Mouse (Mus musculus) cerebellum, postnatal 14 days (tissue): ENCODE data around the gene Ttll3.
A peak's percentile ranks its signal among the peaks of the same experiment; 100 is the strongest.

Experiments used
- DNase-seq, 2 experiments: peaks; one replicate each; pipeline ENCODE4 v3.0.0; 2021; ENCODE audit warnings: mixed read lengths in 2 of 2

Ttll3 gene

DNA sequence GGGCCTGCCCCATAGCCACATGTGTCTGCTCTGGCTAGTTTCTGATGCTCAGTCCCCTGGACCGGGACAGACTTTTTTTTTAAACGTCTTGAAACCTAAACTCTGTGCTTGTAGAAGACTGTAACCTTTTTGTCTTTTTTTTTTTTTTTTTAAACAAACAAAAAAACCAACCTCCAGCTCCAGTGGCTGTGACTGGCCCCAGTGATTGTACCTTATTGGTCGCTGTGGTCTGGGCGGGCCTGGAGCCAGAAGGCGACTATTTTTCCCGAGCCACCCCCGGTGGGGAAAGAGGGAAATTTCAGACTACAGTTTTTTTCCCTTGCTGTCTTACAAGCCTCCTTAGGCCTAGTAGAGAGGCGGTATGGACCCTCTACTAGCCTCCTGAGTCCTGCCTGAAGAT is at the start of gene Ttll3:
Ttll3 (plus strand) TSS at position 301 of the 400 bp plus-strand sequence.
- DNase-seq = no peak

DNA sequence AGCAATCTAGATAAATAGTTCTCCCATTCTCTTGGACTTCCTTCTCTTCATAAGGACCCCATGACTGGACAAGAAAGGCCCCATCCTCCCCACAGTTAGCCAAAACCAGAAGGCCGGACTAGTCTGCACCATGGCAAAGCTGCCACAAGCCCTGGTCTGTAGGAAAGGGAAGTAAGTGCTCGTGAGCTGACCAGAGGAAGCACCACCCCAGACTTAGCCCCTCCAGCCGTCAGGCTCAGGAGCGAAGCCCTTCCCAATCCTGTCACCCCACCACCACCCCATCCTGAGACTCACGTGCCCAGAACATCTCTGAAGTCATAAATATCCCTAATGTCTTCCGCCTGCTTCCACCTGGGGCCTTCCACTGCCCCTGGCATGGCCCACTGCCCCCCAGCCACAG is 47.5 kb upstream of the Ttll3 start:
- DNase-seq = no peak

DNA sequence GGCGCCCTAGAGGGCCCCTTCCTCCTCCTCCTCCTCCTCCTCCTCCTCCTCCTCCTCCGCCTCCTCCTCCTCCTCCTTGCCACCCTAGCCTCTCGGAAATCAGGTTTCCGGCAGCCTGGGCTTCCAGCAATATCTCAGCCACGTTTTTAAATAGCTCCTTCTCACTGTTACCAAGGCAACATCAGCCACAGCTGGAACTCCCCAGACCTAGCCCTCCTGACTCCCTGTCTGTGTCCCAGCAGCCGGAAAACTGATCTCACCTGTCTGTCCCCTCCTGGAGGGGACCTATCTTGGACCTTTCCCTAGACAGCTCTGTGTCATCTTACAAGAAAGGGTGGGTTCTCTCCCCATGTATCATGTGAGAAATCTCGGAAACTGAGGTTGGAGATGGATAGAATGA is 46.8 kb upstream of the Ttll3 start:
- DNase-seq = no peak

DNA sequence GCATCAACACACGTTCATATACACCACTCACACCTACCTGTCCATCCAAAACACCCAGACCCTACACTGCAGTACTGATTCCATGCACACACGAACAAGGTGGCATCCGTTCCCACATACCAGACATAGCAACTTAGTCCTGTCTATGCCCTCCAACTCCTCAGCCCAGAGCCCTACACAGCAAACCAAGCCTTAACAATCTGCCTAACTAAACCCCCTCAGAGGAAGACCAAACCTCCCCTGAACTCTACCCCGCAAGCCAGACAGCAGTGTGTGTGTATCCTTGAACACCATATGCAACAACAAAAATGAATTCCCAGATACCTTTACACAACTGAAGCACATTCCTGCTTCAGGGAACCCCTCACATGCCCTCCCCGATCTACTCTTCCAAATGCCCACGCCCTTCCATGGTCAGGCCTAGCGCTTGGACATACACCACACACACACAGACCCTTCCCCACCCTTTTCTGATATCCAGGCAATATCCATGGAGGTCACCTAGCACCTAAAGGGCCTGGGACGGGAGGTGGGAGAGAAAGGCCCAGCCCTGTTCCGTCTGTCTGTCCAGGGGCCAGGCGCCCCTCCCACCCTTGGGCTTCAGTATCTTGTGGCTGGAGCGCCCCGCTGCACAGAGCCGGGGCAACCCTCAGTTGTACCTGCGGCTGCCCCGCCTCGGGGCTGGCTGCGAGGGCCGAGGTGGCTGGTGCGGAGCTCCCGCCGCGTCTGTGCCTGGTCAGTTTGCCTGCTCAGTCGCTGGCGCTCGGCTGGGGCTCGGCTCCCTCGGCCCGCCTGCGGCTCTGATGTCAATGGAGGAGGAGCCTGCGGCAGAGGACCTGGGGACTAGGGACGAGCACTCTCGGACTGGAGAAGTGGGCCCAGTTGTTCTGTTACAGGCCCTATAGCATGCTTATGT is 45.6 kb upstream of the Ttll3 start, which contains the start of gene Camk1:
Camk1 (minus strand) TSS at position 808 of the 916 bp plus-strand sequence.
- peak; percentile 62 to 75 for DNase-seq

DNA sequence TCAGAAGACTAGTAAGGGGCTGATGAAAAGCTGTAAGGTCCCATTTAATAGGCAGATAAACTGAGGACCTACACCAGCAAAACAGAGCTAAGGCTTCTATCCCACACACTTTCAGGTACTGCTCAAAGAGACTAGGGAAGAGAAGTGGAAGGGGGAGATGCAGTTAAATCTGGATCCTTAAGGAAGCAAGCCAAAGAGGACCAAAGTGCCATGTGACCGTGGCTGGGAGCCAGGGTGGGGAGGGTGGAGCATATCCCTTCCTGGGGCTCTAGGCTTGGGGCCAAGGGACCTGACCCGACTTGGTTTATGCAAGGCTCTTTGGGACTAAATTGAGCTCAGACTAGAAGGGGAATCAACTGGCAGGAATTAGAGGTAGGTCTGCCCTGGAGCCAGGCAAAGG is 44.7 kb upstream of the Ttll3 start:
- peak; percentile 56 to 75 for DNase-seq

DNA sequence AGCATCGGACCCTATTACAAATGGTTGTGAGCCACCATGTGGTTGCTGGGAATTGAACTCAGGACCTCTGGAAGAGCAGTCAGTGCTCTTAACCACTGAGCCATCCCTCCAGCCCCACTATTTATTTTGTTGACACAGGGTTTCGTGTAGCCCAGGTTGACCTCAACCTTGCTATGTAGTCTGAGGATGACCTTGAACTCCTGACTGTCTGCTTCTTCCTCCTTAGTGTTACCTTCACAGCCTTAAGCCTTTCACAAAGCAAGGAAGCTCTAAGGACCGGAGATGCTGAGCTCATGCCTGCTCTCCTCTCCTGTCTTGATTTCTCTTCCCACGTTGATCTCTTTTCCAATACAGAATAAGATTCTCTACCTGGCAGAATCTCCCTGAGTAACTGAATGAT is 42.2 kb upstream of the Ttll3 start:
- DNase-seq = no peak

DNA sequence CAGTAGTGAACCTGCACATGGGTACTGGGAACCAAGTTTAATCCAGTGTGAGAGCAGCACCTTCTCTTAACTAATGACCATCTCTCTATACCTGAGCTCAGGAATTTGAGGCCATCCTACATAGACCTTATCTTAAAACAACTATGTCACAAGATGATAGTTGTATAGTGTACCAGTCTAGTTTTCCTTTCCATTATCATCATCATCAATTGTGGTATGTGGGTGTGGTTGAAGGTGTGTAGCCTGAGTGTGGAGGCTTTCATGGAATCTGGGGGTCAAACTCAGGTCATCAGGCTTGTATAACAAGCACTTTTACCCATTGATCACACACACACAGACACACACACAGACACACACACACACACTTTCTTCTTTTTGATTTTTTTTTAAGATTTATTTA is 38.5 kb upstream of the Ttll3 start:
- DNase-seq = no peak

DNA sequence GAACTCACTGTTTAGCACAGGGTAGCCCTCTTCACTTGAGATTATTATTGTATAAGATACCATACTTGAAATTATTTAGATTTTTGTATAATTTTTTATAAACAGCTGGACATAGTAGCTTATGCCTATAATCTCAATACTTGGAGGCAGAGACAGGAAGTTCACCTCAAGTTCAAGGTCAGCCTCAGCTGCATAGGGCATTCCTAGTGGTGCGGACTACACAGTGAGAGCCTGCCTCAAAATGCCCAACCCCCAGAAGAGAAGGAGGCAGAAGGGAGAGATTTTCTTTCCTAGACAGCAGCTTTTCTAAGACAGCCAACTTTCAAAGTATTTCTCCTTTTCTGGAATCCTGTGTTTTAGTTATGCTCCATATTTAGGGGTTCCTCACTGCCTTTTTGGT is 37.9 kb upstream of the Ttll3 start:
- DNase-seq = no peak

DNA sequence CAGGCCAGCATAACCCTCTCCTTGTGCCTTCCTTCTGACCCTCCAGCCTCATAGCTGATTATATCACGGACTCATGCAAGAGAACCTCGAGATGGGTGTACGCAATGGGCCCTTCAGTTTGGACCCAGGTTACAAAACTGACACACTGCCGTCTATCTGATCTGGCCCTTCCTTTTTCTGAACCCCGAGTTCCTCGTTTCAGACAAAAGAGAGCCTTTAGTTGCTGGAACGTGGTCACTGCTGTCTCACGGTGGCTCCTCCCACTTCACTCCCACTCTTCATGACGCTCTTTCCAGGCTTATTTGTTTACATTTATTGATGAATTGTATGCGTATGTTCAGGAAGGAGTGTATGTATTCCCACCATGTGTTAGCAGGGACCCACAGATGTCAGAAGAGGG is 37.4 kb upstream of the Ttll3 start:
- no peak for DNase-seq

DNA sequence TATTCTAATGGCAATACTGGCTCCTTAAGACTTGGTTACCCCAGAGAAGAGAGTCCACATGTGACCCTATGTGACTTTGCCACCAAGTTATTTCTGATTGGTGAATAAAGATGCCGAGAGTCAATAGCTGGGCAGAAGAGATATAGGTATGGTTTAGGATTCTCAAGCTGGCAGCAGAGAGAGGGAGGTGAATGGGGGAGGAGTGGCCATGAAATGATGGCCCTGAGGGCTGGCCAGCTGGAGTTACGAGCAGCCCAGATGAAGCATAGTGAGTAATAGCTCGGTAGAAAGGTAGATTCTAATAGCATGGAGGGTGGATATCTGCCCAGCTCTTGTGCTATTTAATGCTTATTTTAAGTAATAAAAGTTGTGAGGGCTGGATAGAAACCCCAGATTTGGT is 36.2 kb upstream of the Ttll3 start:
- DNase-seq = no peak

DNA sequence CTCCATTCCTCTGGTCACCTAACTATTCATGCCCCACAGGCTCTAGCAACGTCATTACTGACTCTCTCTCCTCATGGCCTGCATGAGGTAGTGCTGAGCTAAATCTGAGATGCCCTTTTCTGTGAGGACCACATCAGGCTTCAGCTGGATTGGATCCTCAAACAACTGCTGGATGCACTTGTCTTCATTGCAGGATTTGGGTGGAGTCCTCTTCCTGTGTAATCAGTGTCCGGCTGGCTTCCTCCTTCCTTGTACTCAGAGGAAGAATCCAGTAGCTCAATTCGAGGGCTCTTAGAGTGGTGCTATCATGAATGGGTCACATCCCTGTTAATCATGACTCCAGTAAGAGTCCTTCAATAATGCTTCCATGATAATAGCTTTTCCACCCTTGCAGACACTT is 35.4 kb upstream of the Ttll3 start:
- no peak for DNase-seq

DNA sequence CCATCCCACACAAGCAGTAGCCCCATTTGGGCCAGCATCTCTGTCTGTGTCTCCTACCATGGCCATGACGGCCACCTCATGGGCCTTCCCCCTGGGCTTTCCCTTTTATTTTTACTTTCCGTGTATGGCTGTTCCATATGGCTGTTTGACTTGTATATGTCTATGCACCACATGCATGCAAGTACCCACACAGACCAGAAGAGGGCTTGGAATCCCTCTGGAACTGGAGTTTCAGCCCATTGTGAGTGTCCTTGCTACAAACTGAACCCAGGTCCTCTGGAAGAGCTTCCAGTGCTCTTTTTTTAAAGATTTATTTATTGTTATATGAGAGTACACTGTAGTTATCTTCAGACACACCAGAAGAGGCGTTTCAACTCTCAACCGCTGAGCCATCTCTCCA is 27.6 kb upstream of the Ttll3 start:
- DNase-seq = no peak

DNA sequence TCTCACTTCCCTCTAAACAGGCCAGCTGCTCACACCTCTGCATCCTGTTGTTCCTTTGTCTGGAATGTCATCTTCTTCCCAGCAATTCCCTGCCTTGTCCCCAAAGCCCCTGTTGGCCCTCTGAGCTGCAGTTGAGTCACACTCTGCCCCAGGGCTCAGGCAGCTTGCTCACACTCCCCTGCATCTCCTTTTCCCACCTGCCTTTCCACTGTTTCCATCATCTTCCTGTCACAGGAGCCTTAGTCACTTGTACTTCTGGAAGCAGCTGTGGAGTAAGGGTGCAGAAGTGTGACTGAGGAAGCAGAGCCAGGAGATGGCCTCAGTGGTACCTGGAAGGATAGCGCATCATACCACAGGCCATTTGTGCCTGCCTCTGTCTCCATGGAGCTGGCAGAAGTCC is 26.8 kb upstream of the Ttll3 start:
- DNase-seq = no peak

DNA sequence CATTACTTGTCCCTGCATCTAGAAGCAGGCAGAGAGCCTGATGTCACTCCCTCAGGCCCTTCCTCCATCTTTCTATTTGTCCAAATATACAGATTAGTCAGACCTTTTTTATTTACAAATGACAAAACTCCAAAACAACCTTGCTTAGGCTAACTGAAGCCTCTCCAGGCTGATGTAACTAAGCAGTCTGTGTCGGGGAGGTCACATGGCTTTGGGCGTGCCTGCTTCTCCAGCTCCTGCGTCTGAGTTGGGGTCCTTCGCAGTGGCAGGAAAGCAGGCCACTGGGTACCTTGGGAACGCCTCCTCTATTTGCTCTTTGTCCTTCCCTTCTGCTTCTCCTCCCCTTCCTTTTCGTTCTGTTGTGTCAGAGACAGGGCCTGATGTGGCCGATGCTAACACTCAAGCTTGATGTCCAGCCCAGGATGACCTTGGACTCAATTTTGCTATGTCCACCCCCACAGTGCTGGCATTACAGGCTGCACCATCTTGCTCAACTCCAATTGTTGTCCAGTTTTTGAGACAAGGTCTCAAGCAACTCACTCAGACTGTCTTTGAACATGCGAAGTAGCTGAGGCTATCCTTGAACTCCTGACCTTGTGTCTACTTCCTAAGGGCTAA is 24.4 kb upstream of the Ttll3 start:
- DNase-seq = no peak

DNA sequence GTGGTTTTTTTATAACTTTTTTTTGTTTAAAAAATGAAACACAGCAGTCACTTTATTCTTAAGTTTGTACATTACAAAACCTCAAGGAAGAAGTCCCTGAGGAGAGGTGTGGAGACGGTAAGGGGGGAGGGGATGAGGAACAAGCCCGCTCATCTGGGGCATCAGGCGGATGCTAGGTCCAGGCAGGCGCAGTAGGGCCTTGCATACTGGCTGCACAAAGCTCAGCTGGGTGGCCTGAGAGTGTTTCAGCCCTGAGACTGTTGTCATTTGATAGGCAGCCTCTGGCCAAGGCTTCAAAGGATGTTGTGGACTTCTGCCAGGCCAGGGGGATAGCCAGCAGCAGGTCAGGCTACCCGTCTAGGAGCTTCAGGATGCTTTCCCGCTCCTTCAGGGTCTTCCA is 22.4 kb upstream of the Ttll3 start:
- DNase-seq = no peak

DNA sequence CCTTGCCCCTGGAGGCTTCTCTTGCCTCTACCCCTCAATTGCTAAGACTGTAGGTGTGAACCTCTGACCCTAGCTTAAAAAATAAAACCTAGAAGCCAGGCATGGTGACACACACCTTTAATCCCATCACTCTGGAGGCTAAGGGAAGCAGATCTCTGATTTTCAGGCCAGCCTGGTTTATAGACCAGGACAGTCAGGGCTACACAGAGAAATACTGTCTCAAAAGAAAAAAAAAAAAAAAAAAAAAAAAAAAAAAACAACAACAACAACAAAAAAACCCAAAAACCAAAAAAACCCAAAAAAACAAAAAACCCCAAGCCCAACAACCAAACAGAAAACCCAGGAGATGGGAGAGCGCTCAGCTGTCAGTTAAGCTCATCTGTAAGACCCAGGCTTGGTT is 21.5 kb upstream of the Ttll3 start:
- DNase-seq = no peak

DNA sequence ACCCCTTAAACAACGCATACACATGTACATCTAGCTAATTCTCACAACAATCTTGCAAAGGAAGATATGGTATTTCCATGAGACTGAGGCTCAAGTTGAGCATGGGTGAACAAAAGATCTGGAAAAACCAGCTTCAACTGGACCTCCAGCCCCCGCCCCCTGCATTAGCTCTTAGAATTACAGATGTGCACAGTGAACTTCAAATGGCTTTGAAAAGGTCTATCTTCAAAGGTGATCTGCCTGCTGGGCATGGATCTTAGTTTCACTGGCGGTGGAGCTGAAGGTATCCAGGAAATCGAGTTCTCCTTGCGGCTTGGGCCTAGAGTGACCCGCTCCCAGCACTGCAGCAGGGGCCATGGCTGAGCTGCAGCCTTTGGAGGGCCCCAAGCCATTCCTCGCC is 20.9 kb upstream of the Ttll3 start:
- DNase-seq = no peak

DNA sequence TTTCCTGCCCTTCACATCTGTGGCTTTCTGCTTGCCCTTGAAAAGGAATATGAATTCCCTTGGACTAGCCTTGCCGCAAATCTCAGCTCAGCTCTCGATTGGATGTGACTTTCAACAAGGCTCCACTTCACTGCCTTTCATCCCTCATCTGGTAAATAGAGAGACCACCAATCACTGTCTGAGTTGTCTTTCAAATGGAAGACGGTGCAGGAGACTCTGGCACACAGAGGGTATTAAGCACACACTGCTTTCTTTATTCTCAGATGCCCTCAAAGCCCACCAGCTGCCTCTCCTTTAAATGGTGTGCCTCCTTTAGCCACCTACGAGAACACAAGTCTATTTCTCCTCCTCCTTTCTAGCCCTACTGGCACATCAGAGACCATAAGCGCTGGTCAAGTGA is 20.5 kb upstream of the Ttll3 start:
- DNase-seq = no peak

DNA sequence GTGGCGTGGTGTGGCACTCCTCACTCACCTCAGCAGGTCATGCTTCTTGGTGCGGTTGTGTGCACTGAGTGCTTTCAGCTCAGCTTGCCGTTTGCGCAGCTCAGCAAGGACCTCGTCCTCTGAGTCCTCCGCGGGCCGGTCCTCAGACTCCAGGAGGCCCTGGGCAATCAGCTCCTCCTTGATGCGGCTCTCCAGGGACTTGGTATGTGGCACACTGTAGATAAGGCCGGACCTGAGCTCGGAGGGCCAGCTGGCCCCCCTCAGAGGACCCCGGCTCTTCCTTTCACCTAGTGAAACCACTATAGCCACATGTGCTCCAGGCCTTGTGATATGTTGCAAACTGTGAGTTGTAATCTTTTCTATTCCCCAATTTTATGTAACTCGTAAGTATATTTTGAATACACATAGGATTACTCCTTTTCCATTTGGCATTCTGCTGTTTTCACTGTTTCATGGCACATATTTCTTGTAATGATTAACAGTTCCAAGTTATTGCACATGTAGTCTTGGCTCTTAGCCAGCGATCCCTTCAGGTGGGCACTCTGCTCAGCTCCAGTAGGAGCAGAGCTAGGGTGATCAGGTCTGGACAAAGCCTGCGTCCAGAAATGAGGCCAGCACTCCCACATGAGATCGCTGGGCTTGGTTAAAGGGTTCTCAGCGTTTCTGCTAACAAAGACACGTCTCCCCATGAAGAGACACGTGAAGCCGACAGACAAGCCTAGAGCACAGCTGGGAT is 18.7 kb upstream of the Ttll3 start:
- no peak for DNase-seq

DNA sequence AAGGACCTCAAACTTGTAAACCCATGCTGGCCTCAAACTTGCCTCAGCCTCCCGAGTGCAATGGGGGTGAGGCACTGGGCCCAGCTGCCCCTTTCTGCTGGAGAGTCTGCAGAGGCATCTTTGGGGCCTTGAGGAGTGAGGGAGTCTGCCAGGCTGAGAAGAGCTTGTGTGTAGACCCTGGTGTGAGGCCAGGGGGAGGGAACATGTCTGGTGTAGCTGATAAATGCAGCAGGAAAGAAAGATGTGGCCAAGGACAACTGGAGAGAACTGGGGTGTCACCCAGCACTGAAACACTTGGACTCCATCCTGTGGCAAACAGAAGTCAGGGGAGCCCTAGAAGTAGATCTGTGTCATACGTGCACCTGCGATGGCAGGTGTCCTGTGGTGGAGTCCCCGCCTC is 15.6 kb upstream of the Ttll3 start:
- no peak for DNase-seq

DNA sequence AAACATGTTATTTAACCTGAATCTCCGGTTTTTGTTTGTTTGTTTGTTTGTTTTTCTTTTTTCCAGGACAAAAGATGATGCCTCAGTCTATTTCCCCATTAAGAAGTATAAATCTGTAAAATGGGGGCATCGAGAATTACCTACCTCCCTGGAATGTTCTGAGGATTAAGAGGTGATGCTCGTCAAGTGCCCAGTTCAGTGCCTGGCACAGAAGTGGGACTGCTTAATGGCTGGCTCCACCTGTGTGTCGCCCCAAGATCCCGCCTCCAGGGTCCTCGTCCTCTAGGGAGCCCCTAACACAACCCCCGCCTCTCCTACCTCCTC is 11.9 kb upstream of the Ttll3 start:
- no peak for DNase-seq

DNA sequence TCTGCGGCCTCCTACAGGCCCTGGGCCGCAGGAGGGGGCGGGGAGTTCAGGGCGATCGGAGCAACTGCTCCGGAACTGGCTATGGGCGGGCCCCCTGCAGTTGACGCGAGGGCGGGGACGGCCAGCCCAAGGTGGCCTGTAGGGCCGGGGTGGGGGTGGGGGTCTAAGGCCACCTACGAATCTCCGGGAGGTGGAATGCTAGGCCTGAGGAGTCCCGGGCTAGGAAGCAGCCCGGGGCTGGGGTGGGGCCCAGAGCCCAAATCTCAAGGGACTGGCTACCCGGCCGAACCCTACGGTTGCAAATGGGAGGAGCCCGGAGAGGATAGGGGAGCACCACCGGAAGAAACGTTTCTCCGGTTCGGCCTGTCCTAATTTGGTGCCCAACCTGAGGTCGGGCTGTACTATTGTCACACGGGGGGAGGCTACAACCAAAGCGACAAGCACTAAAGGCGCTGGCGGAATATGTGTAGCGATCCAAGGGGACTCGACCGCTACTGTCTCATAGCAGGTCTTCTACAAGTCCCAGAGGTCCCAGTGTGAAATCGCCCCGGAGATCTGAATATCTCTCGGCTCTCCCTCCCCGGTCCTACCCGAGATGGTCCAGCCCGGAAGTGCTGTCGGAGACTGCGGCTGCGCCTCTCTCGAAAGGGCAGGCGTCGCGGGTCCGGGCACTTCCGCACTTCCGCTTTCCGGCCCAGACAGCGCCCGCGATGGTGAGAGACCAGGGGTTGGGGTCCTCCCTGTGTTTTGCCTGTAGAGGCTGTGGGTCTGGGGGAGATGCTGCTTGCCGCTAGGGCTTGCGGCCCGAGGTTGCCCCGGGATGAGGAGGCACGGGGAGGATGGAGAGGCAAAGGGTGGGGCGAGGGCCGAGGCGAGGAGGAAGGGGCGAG is 11.3 kb upstream of the Ttll3 start, which contains the start of the genes Tada3 and Arpc4:
Tada3 (minus strand) TSS at position 388 of the 890 bp plus-strand sequence.
Arpc4 (plus strand) TSS at position 620 of the 890 bp plus-strand sequence.
- DNase-seq = peak; percentile 93 to 94

DNA sequence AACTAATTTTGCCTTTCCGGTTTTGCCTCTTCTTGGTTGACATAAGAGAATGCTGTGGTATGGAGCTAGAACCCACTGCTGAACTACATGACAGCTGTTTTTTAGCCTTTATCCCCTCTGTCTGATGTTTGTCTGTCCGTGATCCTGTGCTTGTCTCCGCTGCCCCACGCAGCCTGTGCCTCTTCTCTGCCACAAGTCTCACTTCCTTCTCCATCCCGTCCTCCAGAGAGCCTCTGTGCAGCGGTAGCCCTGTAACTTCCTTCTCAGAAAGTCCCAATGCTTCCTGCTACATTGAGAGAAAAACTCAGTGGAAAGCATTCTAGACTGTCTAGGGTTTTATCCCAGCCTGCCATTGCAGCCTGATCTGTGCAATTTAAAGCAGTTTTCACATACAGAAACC is 9.8 kb upstream of the Ttll3 start:
- no peak for DNase-seq
